Mouse (Mus musculus): ENCODE results near the gene Irak2. TPM values are rescaled to one million over a fixed set of nuclear protein-coding genes. Genes with fewer than 3 reads are reported as not detected.
A peak's percentile ranks its signal among the peaks of the same experiment; 100 is the strongest.

Irak2 gene
- polyA plus RNA-seq, 1 experiment from 2014 or later: 1.0 TPM

- Histone ChIP-seq H3K27ac (replicated peaks; ENCODE audit: low read depth, low read length) (no peak overlapping the region), H3K4me2 (ENCODE audit: low read length) (no peak overlapping the region), H3K27me3 (ENCODE audit: control insufficient read depth, insufficient read depth, low read length) (no peaks in the 10 kb centered on the region), H3K9ac (replicated peaks; ENCODE audit: low read length) (no peak overlapping the region), H3K4me1 (ENCODE audit: control insufficient read depth, insufficient read depth, low read length) (no peaks in the 10 kb centered on the region), H3K9me3 (ENCODE audit: control insufficient read depth, low read length) (no peaks in the 10 kb centered on the region), H3K36me3 (ENCODE audit: control insufficient read depth, insufficient read depth, low read length) (peaks cover 92% of the 10 kb centered on the region), H3K4me3 (replicated peaks; ENCODE audit: low read depth, low read length) (no peak overlapping the region)
- no peak for DNase-seq
- WGBS: 92% methylated on average over 1 of the region's 1 CpGs
- no peak for ATAC-seq (ENCODE audit: low FRiP score, low TSS enrichment)
Observed at GRCm38 (mm10) chr6:113714797-113715196, 76.5 kb downstream of the Irak2 start.

GRCm38 (mm10) chr6:113717541-113717940 lies 79.3 kb downstream of the Irak2 start:
- H3K4me2 ChIP-seq (ENCODE audit: low read length): no peak overlapping the region
- no peaks in the 10 kb centered on the region for H3K4me1 ChIP-seq (ENCODE audit: control insufficient read depth, insufficient read depth, low read length)
- H3K9ac ChIP-seq (replicated peaks; ENCODE audit: low read length): no peak overlapping the region
- ATAC-seq (ENCODE audit: low FRiP score, low TSS enrichment) (no peak), DNase-seq (no peak)
- H3K27me3 ChIP-seq (ENCODE audit: control insufficient read depth, insufficient read depth, low read length): no peaks in the 10 kb centered on the region
- H3K9me3 ChIP-seq (ENCODE audit: control insufficient read depth, low read length): no peaks in the 10 kb centered on the region
- peaks cover 87% of the 10 kb centered on the region for H3K36me3 ChIP-seq (ENCODE audit: control insufficient read depth, insufficient read depth, low read length)
- H3K4me3 ChIP-seq (replicated peaks; ENCODE audit: low read depth, low read length): no peak overlapping the region
- no peak overlapping the region for H3K27ac ChIP-seq (replicated peaks; ENCODE audit: low read depth, low read length)
- WGBS: 93% methylated on average over 3 of the region's 3 CpGs

GRCm38 (mm10) chr6:113719878-113720277 lies 81.6 kb downstream of the Irak2 start, which contains the start of gene Ghrl:
Gene Ghrl (minus strand): TSS chr6:113719880.
- H3K27ac ChIP-seq (replicated peaks; ENCODE audit: low read depth, low read length): no peak within 1 kb of the TSS
- no peak within 1 kb of the TSS for H3K4me2 ChIP-seq (ENCODE audit: low read length)
- no peak within 1 kb of the TSS for H3K9ac ChIP-seq (replicated peaks; ENCODE audit: low read length)
- H3K9me3 ChIP-seq (ENCODE audit: control insufficient read depth, low read length): no peaks in the 10 kb centered on the region
- peaks cover 76% of the 10 kb centered on the region for H3K36me3 ChIP-seq (ENCODE audit: control insufficient read depth, insufficient read depth, low read length)
- 88% methylated on average over 3 of the region's 3 CpGs for WGBS
- ATAC-seq (ENCODE audit: low FRiP score, low TSS enrichment) (no peak), DNase-seq (no peak)
- no peaks in the 10 kb centered on the region for H3K27me3 ChIP-seq (ENCODE audit: control insufficient read depth, insufficient read depth, low read length)
- H3K4me3 ChIP-seq (replicated peaks; ENCODE audit: low read depth, low read length): no peak within 1 kb of the TSS
- no peaks in the 10 kb centered on the region for H3K4me1 ChIP-seq (ENCODE audit: control insufficient read depth, insufficient read depth, low read length)

- no peak overlapping the region for H3K9ac ChIP-seq (replicated peaks; ENCODE audit: low read length)
- H3K4me1 ChIP-seq (ENCODE audit: control insufficient read depth, insufficient read depth, low read length): no peaks in the 10 kb centered on the region
- no peak overlapping the region for H3K4me2 ChIP-seq (ENCODE audit: low read length)
- no peak for DNase-seq
- H3K27me3 ChIP-seq (ENCODE audit: control insufficient read depth, insufficient read depth, low read length): no peaks in the 10 kb centered on the region
- ATAC-seq (ENCODE audit: low FRiP score, low TSS enrichment): no peak
- H3K9me3 ChIP-seq (ENCODE audit: control insufficient read depth, low read length): no peaks in the 10 kb centered on the region
- no peak overlapping the region for H3K27ac ChIP-seq (replicated peaks; ENCODE audit: low read depth, low read length)
- H3K4me3 ChIP-seq (replicated peaks; ENCODE audit: low read depth, low read length): no peak overlapping the region
- WGBS: 97% methylated on average over 4 of the region's 4 CpGs
- peaks cover 76% of the 10 kb centered on the region for H3K36me3 ChIP-seq (ENCODE audit: control insufficient read depth, insufficient read depth, low read length)
Observed at GRCm38 (mm10) chr6:113721061-113721460, 82.8 kb downstream of the Irak2 start.

GRCm38 (mm10) chr6:113728181-113728580 lies 89.9 kb downstream of the Irak2 start:
- no peak overlapping the region for H3K4me2 ChIP-seq (ENCODE audit: low read length)
- H3K27ac ChIP-seq (replicated peaks; ENCODE audit: low read depth, low read length): no peak overlapping the region
- H3K9me3 ChIP-seq (ENCODE audit: control insufficient read depth, low read length): no peaks in the 10 kb centered on the region
- DNase-seq: no peak
- H3K4me1 ChIP-seq (ENCODE audit: control insufficient read depth, insufficient read depth, low read length): no peaks in the 10 kb centered on the region
- no peak overlapping the region for H3K4me3 ChIP-seq (replicated peaks; ENCODE audit: low read depth, low read length)
- H3K9ac ChIP-seq (replicated peaks; ENCODE audit: low read length): no peak overlapping the region
- WGBS: 93% methylated on average over 7 of the region's 7 CpGs
- ATAC-seq (ENCODE audit: low FRiP score, low TSS enrichment): no peak
- H3K27me3 ChIP-seq (ENCODE audit: control insufficient read depth, insufficient read depth, low read length): no peaks in the 10 kb centered on the region
- H3K36me3 ChIP-seq (ENCODE audit: control insufficient read depth, insufficient read depth, low read length): peaks cover 92% of the 10 kb centered on the region

- DNase-seq (no peak), ATAC-seq (ENCODE audit: low FRiP score, low TSS enrichment) (no peak)
- WGBS: 98% methylated on average over 3 of the region's 3 CpGs
- Histone ChIP-seq H3K4me3 (replicated peaks; ENCODE audit: low read depth, low read length) (no peak overlapping the region), H3K36me3 (ENCODE audit: control insufficient read depth, insufficient read depth, low read length) (peaks cover 99% of the 10 kb centered on the region), H3K9ac (replicated peaks; ENCODE audit: low read length) (no peak overlapping the region), H3K27me3 (ENCODE audit: control insufficient read depth, insufficient read depth, low read length) (no peaks in the 10 kb centered on the region), H3K4me2 (ENCODE audit: low read length) (no peak overlapping the region), H3K4me1 (ENCODE audit: control insufficient read depth, insufficient read depth, low read length) (no peaks in the 10 kb centered on the region), H3K9me3 (ENCODE audit: control insufficient read depth, low read length) (no peaks in the 10 kb centered on the region), H3K27ac (replicated peaks; ENCODE audit: low read depth, low read length) (no peak overlapping the region)
Observed at GRCm38 (mm10) chr6:113731296-113731695, 93.0 kb downstream of the Irak2 start.

GRCm38 (mm10) chr6:113737318-113738046 lies 99.2 kb downstream of the Irak2 start:
- H3K4me3 ChIP-seq (replicated peaks; ENCODE audit: low read depth, low read length): no peak overlapping the region
- peaks cover 58% of the 10 kb centered on the region for H3K36me3 ChIP-seq (ENCODE audit: control insufficient read depth, insufficient read depth, low read length)
- H3K27ac ChIP-seq (replicated peaks; ENCODE audit: low read depth, low read length): no peak overlapping the region
- no peak for ATAC-seq (ENCODE audit: low FRiP score, low TSS enrichment)
- 91% methylated on average over 9 of the region's 9 CpGs for WGBS
- H3K9me3 ChIP-seq (ENCODE audit: control insufficient read depth, low read length): no peaks in the 10 kb centered on the region
- peaks cover 9% of the 10 kb centered on the region for H3K4me1 ChIP-seq (ENCODE audit: control insufficient read depth, insufficient read depth, low read length)
- H3K27me3 ChIP-seq (ENCODE audit: control insufficient read depth, insufficient read depth, low read length): no peaks in the 10 kb centered on the region
- H3K9ac ChIP-seq (replicated peaks; ENCODE audit: low read length): no peak overlapping the region
- no peak overlapping the region for H3K4me2 ChIP-seq (ENCODE audit: low read length)
- no peak for DNase-seq

GRCm38 (mm10) chr6:113740236-113741217 lies 102.3 kb downstream of the Irak2 start, which contains the start of gene Sec13:
Gene Sec13 (minus strand): TSS chr6:113740743.
- Histone ChIP-seq H3K27ac (replicated peaks; ENCODE audit: low read depth, low read length) (peak within 1 kb of the TSS; percentile 54), H3K4me3 (replicated peaks; ENCODE audit: low read depth, low read length) (peak within 1 kb of the TSS; percentile 80), H3K4me1 (ENCODE audit: control insufficient read depth, insufficient read depth, low read length) (peaks cover 9% of the 10 kb centered on the region), H3K9ac (replicated peaks; ENCODE audit: low read length) (peak within 1 kb of the TSS; percentile 81), H3K4me2 (ENCODE audit: low read length) (peak within 1 kb of the TSS; percentile 90), H3K27me3 (ENCODE audit: control insufficient read depth, insufficient read depth, low read length) (no peaks in the 10 kb centered on the region), H3K36me3 (ENCODE audit: control insufficient read depth, insufficient read depth, low read length) (peaks cover 27% of the 10 kb centered on the region), H3K9me3 (ENCODE audit: control insufficient read depth, low read length) (no peaks in the 10 kb centered on the region)
- ATAC-seq (ENCODE audit: low FRiP score, low TSS enrichment) (peak; percentile 88), DNase-seq (peak; percentile 96)
- WGBS: 6% methylated on average over 41 of the region's 41 CpGs
